Mouse (Mus musculus): ENCODE results near the gene March7. TPM values are rescaled to one million over a fixed set of nuclear protein-coding genes. Genes with fewer than 3 reads are reported as not detected.

Gene March7
- polyA plus RNA-seq, 1 experiment from 2014 or later = 64.3 TPM

- Histone ChIP-seq H3K4me2 (ENCODE audit: low read length) (no peak overlapping the region), H3K36me3 (ENCODE audit: insufficient read depth, low read length) (0 out of 2 replicates have a peak, but pooled peaks cover 10% of the 10 kb centered on the region), H3K27me3 (ENCODE audit: insufficient read depth, low read length) (no peaks in the 10 kb centered on the region), H3K9me3 (replicated peaks; ENCODE audit: low read length) (no peaks in the 10 kb centered on the region), H3K4me1 (replicated peaks; ENCODE audit: insufficient read depth, low read length) (no peaks in the 10 kb centered on the region), H3K27ac (no peak overlapping the region), H3K9ac (ENCODE audit: low read depth, low read length) (no peak overlapping the region), H3K4me3 (replicated peaks; ENCODE audit: low read depth, low read length) (no peak overlapping the region)
- TF ChIP-seq CTCF (IDR thresholded peaks at IDR 0.05; ENCODE audit: low read depth) = no peak
- WGBS = 86% methylated on average over 4 of the region's 4 CpGs
- ATAC-seq (replicated peaks; ENCODE audit: low FRiP score, low read depth) = no peak
- DNase-seq (ENCODE audit: low spot score) = no peak
Measured at GRCm38 (mm10) chr2:60252782-60253181, 43.1 kb downstream of the March7 start.

- no peak overlapping the region for H3K27ac ChIP-seq
- H3K27me3 ChIP-seq (ENCODE audit: insufficient read depth, low read length) = no peaks in the 10 kb centered on the region
- ATAC-seq (replicated peaks; ENCODE audit: low FRiP score, low read depth) (no peak), DNase-seq (ENCODE audit: low spot score) (no peak)
- no peak overlapping the region for H3K4me3 ChIP-seq (replicated peaks; ENCODE audit: low read depth, low read length)
- TF ChIP-seq CTCF (IDR thresholded peaks at IDR 0.05; ENCODE audit: low read depth) = no peak
- no peak overlapping the region for H3K4me2 ChIP-seq (ENCODE audit: low read length)
- no peak overlapping the region for H3K9ac ChIP-seq (ENCODE audit: low read depth, low read length)
- 0 out of 2 replicates have a peak, but pooled peaks cover 10% of the 10 kb centered on the region for H3K36me3 ChIP-seq (ENCODE audit: insufficient read depth, low read length)
- H3K9me3 ChIP-seq (replicated peaks; ENCODE audit: low read length) = no peaks in the 10 kb centered on the region
- no peaks in the 10 kb centered on the region for H3K4me1 ChIP-seq (replicated peaks; ENCODE audit: insufficient read depth, low read length)
Measured at GRCm38 (mm10) chr2:60253506-60253905, 43.8 kb downstream of the March7 start.

GRCm38 (mm10) chr2:60256751-60257150, 47.1 kb downstream of the March7 start:
- DNase-seq (ENCODE audit: low spot score) = no peak
- 92% methylated on average over 2 of the region's 2 CpGs for WGBS
- TF ChIP-seq CTCF (IDR thresholded peaks at IDR 0.05; ENCODE audit: low read depth) = no peak

GRCm38 (mm10) chr2:60259186-60259585, 49.5 kb downstream of the March7 start:
- Histone ChIP-seq H3K36me3 (ENCODE audit: insufficient read depth, low read length) (0 out of 2 replicates have a peak, but pooled peaks cover 2% of the 10 kb centered on the region), H3K9me3 (replicated peaks; ENCODE audit: low read length) (no peaks in the 10 kb centered on the region), H3K9ac (ENCODE audit: low read depth, low read length) (no peak overlapping the region), H3K4me3 (replicated peaks; ENCODE audit: low read depth, low read length) (no peak overlapping the region), H3K27ac (no peak overlapping the region), H3K27me3 (ENCODE audit: insufficient read depth, low read length) (no peaks in the 10 kb centered on the region), H3K4me2 (ENCODE audit: low read length) (no peak overlapping the region), H3K4me1 (replicated peaks; ENCODE audit: insufficient read depth, low read length) (no peaks in the 10 kb centered on the region)
- DNase-seq (ENCODE audit: low spot score) (no peak), ATAC-seq (replicated peaks; ENCODE audit: low FRiP score, low read depth) (no peak)
- TF ChIP-seq CTCF (IDR thresholded peaks at IDR 0.05; ENCODE audit: low read depth) = no peak
- WGBS = 99% methylated on average over 5 of the region's 5 CpGs

More at GRCm38 (mm10) chr2:60256751-60257150, 47.1 kb downstream of the March7 start:
- no peaks in the 10 kb centered on the region for H3K4me1 ChIP-seq (replicated peaks; ENCODE audit: insufficient read depth, low read length)
- ATAC-seq (replicated peaks; ENCODE audit: low FRiP score, low read depth) = no peak
- H3K9me3 ChIP-seq (replicated peaks; ENCODE audit: low read length) = no peaks in the 10 kb centered on the region
- H3K27me3 ChIP-seq (ENCODE audit: insufficient read depth, low read length) = no peaks in the 10 kb centered on the region
- no peak overlapping the region for H3K4me2 ChIP-seq (ENCODE audit: low read length)
- 0 out of 2 replicates have a peak, but pooled peaks cover 3% of the 10 kb centered on the region for H3K36me3 ChIP-seq (ENCODE audit: insufficient read depth, low read length)
- no peak overlapping the region for H3K9ac ChIP-seq (ENCODE audit: low read depth, low read length)
- no peak overlapping the region for H3K27ac ChIP-seq
- H3K4me3 ChIP-seq (replicated peaks; ENCODE audit: low read depth, low read length) = no peak overlapping the region

- Histone ChIP-seq H3K27ac (no peak overlapping the region), H3K4me3 (replicated peaks; ENCODE audit: low read depth, low read length) (no peak overlapping the region), H3K4me2 (ENCODE audit: low read length) (no peak overlapping the region), H3K27me3 (ENCODE audit: insufficient read depth, low read length) (no peaks in the 10 kb centered on the region), H3K9ac (ENCODE audit: low read depth, low read length) (no peak overlapping the region), H3K9me3 (replicated peaks; ENCODE audit: low read length) (no peaks in the 10 kb centered on the region), H3K4me1 (replicated peaks; ENCODE audit: insufficient read depth, low read length) (no peaks in the 10 kb centered on the region), H3K36me3 (ENCODE audit: insufficient read depth, low read length) (no peaks in the 10 kb centered on the region)
- DNase-seq (ENCODE audit: low spot score) = no peak
- no peak for TF ChIP-seq CTCF (IDR thresholded peaks at IDR 0.05; ENCODE audit: low read depth)
- WGBS = 92% methylated on average over 5 of the region's 5 CpGs
- no peak for ATAC-seq (replicated peaks; ENCODE audit: low FRiP score, low read depth)
Measured at GRCm38 (mm10) chr2:60260621-60261350, 51.1 kb downstream of the March7 start.

- H3K27ac ChIP-seq = peak overlapping the region; percentile 31; the same call in 1 of the 2 replicates
Measured at GRCm38 (mm10) chr2:60267567-60267966, 57.9 kb downstream of the March7 start.

More at GRCm38 (mm10) chr2:60267567-60267966, 57.9 kb downstream of the March7 start:
- no peak for TF ChIP-seq CTCF (IDR thresholded peaks at IDR 0.05; ENCODE audit: low read depth)
- Histone ChIP-seq H3K36me3 (ENCODE audit: insufficient read depth, low read length) (no peaks in the 10 kb centered on the region), H3K27me3 (ENCODE audit: insufficient read depth, low read length) (no peaks in the 10 kb centered on the region), H3K9me3 (replicated peaks; ENCODE audit: low read length) (no peaks in the 10 kb centered on the region), H3K4me1 (replicated peaks; ENCODE audit: insufficient read depth, low read length) (no peaks in the 10 kb centered on the region), H3K9ac (ENCODE audit: low read depth, low read length) (no peak overlapping the region), H3K4me3 (replicated peaks; ENCODE audit: low read depth, low read length) (no peak overlapping the region), H3K4me2 (ENCODE audit: low read length) (no peak overlapping the region)
- peak; percentile 75 for DNase-seq (ENCODE audit: low spot score)
- WGBS = 30% methylated on average over 1 of the region's 1 CpGs
- ATAC-seq (replicated peaks; ENCODE audit: low FRiP score, low read depth) = peak; percentile 73

All from kidney, postnatal 0 days (tissue).